Mouse (Mus musculus): Measurements from ENCODE around the gene Gm21883.
"Not testable (repeated sequence)": the region's sequence is repeated elsewhere in the genome, so short reads cannot be mapped to it uniquely, and the experiment has no call there.

Gene Gm21883

DNA sequence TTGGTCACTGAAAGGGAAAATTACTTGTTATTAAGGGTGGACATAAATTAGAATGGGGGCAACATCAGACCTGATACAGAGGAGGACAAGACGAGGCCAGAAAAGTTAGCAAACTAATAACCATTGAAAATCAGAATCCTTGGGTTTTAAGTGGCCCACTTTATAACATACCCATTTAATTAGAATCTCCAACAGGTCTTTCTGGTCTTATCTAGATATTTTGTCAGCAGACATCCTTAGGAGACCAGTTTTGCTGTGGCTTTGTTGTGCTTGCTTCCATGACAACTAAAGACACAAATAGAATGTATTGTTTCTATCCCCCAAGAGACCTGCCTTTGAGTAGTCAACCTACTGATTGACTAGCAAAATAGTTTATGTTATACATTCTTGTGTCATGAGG, at the start of gene Gm21883:
TSS of gene Gm21883 (minus strand) at position 101 of the 400 bp plus-strand sequence.
- DNase-seq, result not testable (repeated sequence)

DNA sequence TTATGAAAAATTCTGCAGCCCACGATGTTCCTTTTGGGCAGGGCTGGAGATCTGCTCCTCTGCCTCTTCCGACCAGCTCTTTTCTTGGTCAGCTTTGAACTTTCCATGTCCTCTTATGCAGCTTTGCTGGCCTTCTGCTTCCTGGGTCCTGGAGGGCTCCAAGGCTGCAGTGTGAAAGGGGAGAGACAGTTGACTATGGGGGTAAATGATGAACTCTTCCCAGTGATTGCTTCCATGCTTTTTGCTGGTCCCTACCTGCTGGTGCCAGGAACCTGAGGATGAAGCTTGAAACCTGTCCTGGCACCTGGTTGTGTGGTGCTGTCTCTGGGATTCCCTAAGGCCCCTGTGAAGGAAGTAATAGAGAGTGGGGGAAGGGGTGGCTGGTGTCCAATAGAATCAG, 44.7 kb upstream of the Gm21883 start, which contains the start of gene Spin2e:
TSS of gene Spin2e (minus strand) at position 101 of the 400 bp plus-strand sequence.
- DNase-seq, result not testable (repeated sequence)
